Comparison of ENCODE assay signal across 22 mouse cellular contexts in genomic region chr6:12994701-12995100, GRCm38 (mm10).
"Had no signal": no experiment of that assay in that cellular context is flagged by ENCODE, and none has a peak within 500 bp of the region (broad histone marks: within the 10 kb centered on the region; RNA-seq: fewer than 3 reads in every experiment).

No protein-coding gene starts in this region.

- ATAC-seq: liver, postnatal 0 days; lung, postnatal 0 days; midbrain, embryonic 13.5 days; midbrain, embryonic 16.5 days had no signal

- H3K36me3 ChIP-seq: kidney, embryonic 15.5 days; limb, embryonic 12.5 days; limb, embryonic 15.5 days; midbrain, embryonic 10.5 days; midbrain, embryonic 13.5 days had no signal

- H3K9ac ChIP-seq: kidney, embryonic 15.5 days; limb, embryonic 12.5 days; limb, embryonic 15.5 days; liver, embryonic 14.5 days; liver, postnatal 0 days; lung, embryonic 14.5 days; midbrain, embryonic 13.5 days had no signal

- DNase-seq: kidney, adult 2 months; kidney, postnatal 10 days; kidney, postnatal 4 days; left cerebral cortex, postnatal 4 days; liver, postnatal 0 days; lung, embryonic 14.5 days; right cerebral cortex, postnatal 4 days; thymus, adult 2 months; thymus, postnatal 14 days; thymus, postnatal 4 days had no signal

- H3K4me1 ChIP-seq: kidney, embryonic 15.5 days; limb, embryonic 12.5 days; limb, embryonic 15.5 days; megakaryocyte, embryonic 14.5 days; midbrain, embryonic 10.5 days; midbrain, embryonic 13.5 days had no signal

- H3K9me3 ChIP-seq: kidney, embryonic 15.5 days; limb, embryonic 12.5 days; limb, embryonic 15.5 days; midbrain, embryonic 10.5 days had no signal

- H3K4me2 ChIP-seq: kidney, embryonic 15.5 days; limb, embryonic 12.5 days; limb, embryonic 15.5 days; liver, embryonic 11.5 days; lung, embryonic 14.5 days; midbrain, embryonic 13.5 days had no signal

- H3K27ac ChIP-seq: kidney, embryonic 15.5 days; limb, embryonic 12.5 days; limb, embryonic 15.5 days; liver, embryonic 14.5 days; macrophage; midbrain, embryonic 10.5 days; midbrain, embryonic 13.5 days; stomach, postnatal 0 days had no signal

- H3K27me3 ChIP-seq: kidney, embryonic 15.5 days; limb, embryonic 12.5 days; limb, embryonic 15.5 days; megakaryocyte, embryonic 14.5 days; midbrain, embryonic 13.5 days had no signal

- H3K4me3 ChIP-seq: kidney, embryonic 15.5 days; limb, embryonic 12.5 days; limb, embryonic 15.5 days; megakaryocyte, embryonic 14.5 days; midbrain, embryonic 10.5 days; midbrain, embryonic 13.5 days had no signal
